In genomic region chr5:41187193-41187592, GRCm38 (mm10) we compare ENCODE assay signal across 23 mouse cellular contexts.
DNase-seq lines count a peak whose midpoint lies in the region; ATAC-seq and TF ChIP-seq lines count a peak whose summit lies in the region.
"Had no signal": no experiment of that assay in that cellular context is flagged by ENCODE, and none has a peak within 500 bp of the region (broad histone marks: within the 10 kb centered on the region; RNA-seq: fewer than 3 reads in every experiment).

No protein-coding gene starts in this region.

- no peak for DNase-seq in limb, embryonic 14.5 days (ENCODE audit: low spot score)
- DNase-seq in limb, embryonic 10.5 days (ENCODE audit: low spot score) = no peak
- peak in 1 of 3 experiments; percentile 3 for DNase-seq in liver, embryonic 14.5 days (ENCODE audit: low read depth in 3 of 3, low spot score in 3 of 3)
- DNase-seq in liver = no peak
- DNase-seq in lung, postnatal 36 days = peak; percentile 2
- no peak for DNase-seq in lung, postnatal 0 days (ENCODE audit: low spot score)
- no peak for DNase-seq in liver, postnatal 0 days
- DNase-seq: adrenal gland, adult 8-10 months; adrenal gland, postnatal 14 days; adrenal gland, postnatal 36 days; cerebellum, adult 11-12 months; cerebellum, adult 2 months; cerebellum, adult 9-10 months; cerebellum, postnatal 10 days; cerebellum, postnatal 25 days had no signal

- H3K36me3 ChIP-seq in limb, embryonic 14.5 days (ENCODE audit: control insufficient read depth, insufficient read depth, low read length) = no peaks in the 10 kb centered on the region
- H3K36me3 ChIP-seq in limb, embryonic 10.5 days = no peaks in the 10 kb centered on the region
- no peaks in the 10 kb centered on the region for H3K36me3 ChIP-seq in liver, embryonic 14.5 days (replicated peaks; ENCODE audit: control insufficient read depth, insufficient read depth, low read depth)
- no peaks in the 10 kb centered on the region for H3K36me3 ChIP-seq in lung, postnatal 0 days (ENCODE audit: insufficient read depth, low read length)
- H3K36me3 ChIP-seq in liver, postnatal 0 days (replicated peaks; ENCODE audit: insufficient read depth, low read length) = no peaks in the 10 kb centered on the region
- H3K36me3 ChIP-seq: embryonic facial prominence, embryonic 10.5 days; embryonic facial prominence, embryonic 12.5 days; forebrain, embryonic 15.5 days; G1E had no signal

- no peak overlapping the region for H3K4me3 ChIP-seq in limb, embryonic 14.5 days (replicated peaks; ENCODE audit: low read length)
- H3K4me3 ChIP-seq in limb, embryonic 10.5 days = no peak overlapping the region
- no peak overlapping the region for H3K4me3 ChIP-seq in liver, embryonic 14.5 days (ENCODE audit: insufficient read depth in 1 of 2, low read depth in 2 of 2, low read length in 2 of 2)
- H3K4me3 ChIP-seq in lung, postnatal 0 days (ENCODE audit: low read depth, low read length) = no peak overlapping the region
- no peak overlapping the region for H3K4me3 ChIP-seq in liver, postnatal 0 days (ENCODE audit: low read depth, low read length)
- H3K4me3 ChIP-seq: embryonic facial prominence, embryonic 10.5 days; embryonic facial prominence, embryonic 12.5 days; forebrain, embryonic 13.5 days; forebrain, embryonic 15.5 days had no signal

- no peak overlapping the region for H3K4me2 ChIP-seq in limb, embryonic 14.5 days (replicated peaks; ENCODE audit: low read depth, low read length, severe bottlenecking)
- no peak overlapping the region for H3K4me2 ChIP-seq in liver, embryonic 14.5 days (ENCODE audit: low read depth)
- no peak overlapping the region for H3K4me2 ChIP-seq in lung, postnatal 0 days (replicated peaks; ENCODE audit: low read depth, low read length)
- no peak overlapping the region; the same call in 1 of the 2 replicates for H3K4me2 ChIP-seq in liver, postnatal 0 days (ENCODE audit: low read depth, low read length)
- H3K4me2 ChIP-seq: embryonic facial prominence, embryonic 12.5 days; forebrain, embryonic 13.5 days; forebrain, embryonic 15.5 days had no signal

- WGBS in limb, embryonic 14.5 days = 41% methylated on average over 5 of the region's 5 CpGs
- 82% methylated on average over 5 of the region's 5 CpGs for WGBS in limb, embryonic 10.5 days
- WGBS in liver, embryonic 14.5 days (ENCODE audit: insufficient replicate concordance) = 39% methylated on average over 5 of the region's 5 CpGs
- 43% methylated on average over 5 of the region's 5 CpGs for WGBS in lung, postnatal 0 days
- WGBS in liver, postnatal 0 days (ENCODE audit: insufficient replicate concordance) = 31% methylated on average over 5 of the region's 5 CpGs

- H3K9ac ChIP-seq in limb, embryonic 14.5 days (ENCODE audit: low read depth, low read length, severe bottlenecking) = no peak overlapping the region
- H3K9ac ChIP-seq in liver, embryonic 14.5 days (replicated peaks) = no peak overlapping the region
- no peak overlapping the region for H3K9ac ChIP-seq in lung, postnatal 0 days (replicated peaks; ENCODE audit: low read depth)
- H3K9ac ChIP-seq in liver, postnatal 0 days (replicated peaks) = no peak overlapping the region
- H3K9ac ChIP-seq: embryonic facial prominence, embryonic 12.5 days; forebrain, embryonic 13.5 days; forebrain, embryonic 15.5 days had no signal

- H3K27me3 ChIP-seq in limb, embryonic 14.5 days (ENCODE audit: control insufficient read depth, insufficient read depth, low read length) = no peaks in the 10 kb centered on the region
- no peaks in the 10 kb centered on the region for H3K27me3 ChIP-seq in limb, embryonic 10.5 days (ENCODE audit: low read depth, poor library complexity, severe bottlenecking)
- no peaks in the 10 kb centered on the region for H3K27me3 ChIP-seq in liver, embryonic 14.5 days (ENCODE audit: control insufficient read depth, insufficient read depth, low read length)
- no peaks in the 10 kb centered on the region for H3K27me3 ChIP-seq in lung, postnatal 0 days (replicated peaks; ENCODE audit: insufficient read depth, low read length)
- no peaks in the 10 kb centered on the region for H3K27me3 ChIP-seq in liver, postnatal 0 days (ENCODE audit: insufficient read depth, low read length)
- H3K27me3 ChIP-seq: embryonic facial prominence, embryonic 12.5 days; forebrain, embryonic 13.5 days; forebrain, embryonic 15.5 days had no signal

- ATAC-seq in limb, embryonic 14.5 days (ENCODE audit: low FRiP score, low read depth) = peak; percentile 19; the same call in 1 of the 2 replicates
- ATAC-seq in liver, embryonic 14.5 days (ENCODE audit: insufficient read depth) = no peak
- ATAC-seq in lung, postnatal 0 days = no peak
- ATAC-seq in liver, postnatal 0 days = peak; percentile 66
- ATAC-seq in granulocyte monocyte progenitor cell, adult 5-6 weeks (replicated peaks; ENCODE audit: poor library complexity, severe bottlenecking) = no peak
- ATAC-seq: activated CD4-positive, CD25-positive, alpha-beta regulatory T cell, adult 4 months; forebrain, embryonic 13.5 days; forebrain, embryonic 15.5 days; Patski had no signal

- H3K4me1 ChIP-seq in limb, embryonic 14.5 days (ENCODE audit: control insufficient read depth, insufficient read depth, low read length) = no peaks in the 10 kb centered on the region
- H3K4me1 ChIP-seq in limb, embryonic 10.5 days = peaks cover 6% of the 10 kb centered on the region
- H3K4me1 ChIP-seq in liver, embryonic 14.5 days (replicated peaks; ENCODE audit: control insufficient read depth in 2 of 2, insufficient read depth in 2 of 2, low read length in 1 of 2) = no peaks in the 10 kb centered on the region
- H3K4me1 ChIP-seq in lung, postnatal 0 days (ENCODE audit: insufficient read depth, low read depth, low read length) = no peaks in the 10 kb centered on the region
- peaks cover 8% of the 10 kb centered on the region for H3K4me1 ChIP-seq in liver, postnatal 0 days (ENCODE audit: insufficient read depth)
- H3K4me1 ChIP-seq: embryonic facial prominence, embryonic 10.5 days; embryonic facial prominence, embryonic 12.5 days; forebrain, embryonic 13.5 days; forebrain, embryonic 15.5 days had no signal

- no peak overlapping the region for H3K27ac ChIP-seq in limb, embryonic 14.5 days (replicated peaks; ENCODE audit: low read depth, low read length)
- no peak overlapping the region for H3K27ac ChIP-seq in limb, embryonic 10.5 days
- no peak overlapping the region for H3K27ac ChIP-seq in liver, embryonic 14.5 days
- no peak overlapping the region for H3K27ac ChIP-seq in lung, postnatal 0 days (ENCODE audit: low read length)
- H3K27ac ChIP-seq in liver, postnatal 0 days (ENCODE audit: low read depth) = no peak overlapping the region
- H3K27ac ChIP-seq: embryonic facial prominence, embryonic 10.5 days; embryonic facial prominence, embryonic 12.5 days; forebrain, embryonic 13.5 days; forebrain, embryonic 15.5 days had no signal

- H3K9me3 ChIP-seq in limb, embryonic 14.5 days (ENCODE audit: control insufficient read depth, low read length) = no peaks in the 10 kb centered on the region
- no peaks in the 10 kb centered on the region for H3K9me3 ChIP-seq in limb, embryonic 10.5 days (replicated peaks)
- H3K9me3 ChIP-seq in liver, embryonic 14.5 days (ENCODE audit: control insufficient read depth, low read length) = no peaks in the 10 kb centered on the region
- H3K9me3 ChIP-seq in lung, postnatal 0 days (ENCODE audit: low read length) = no peaks in the 10 kb centered on the region
- no peaks in the 10 kb centered on the region for H3K9me3 ChIP-seq in liver, postnatal 0 days (ENCODE audit: low read length)
- H3K9me3 ChIP-seq: embryonic facial prominence, embryonic 10.5 days; embryonic facial prominence, embryonic 12.5 days; forebrain, embryonic 13.5 days; forebrain, embryonic 15.5 days; G1E had no signal

- TF ChIP-seq CTCF in liver, embryonic 14.5 days (IDR thresholded peaks at IDR 0.05; ENCODE audit: low read depth) = no peak
- no peak for TF ChIP-seq CTCF in lung, postnatal 0 days (IDR thresholded peaks at IDR 0.05)
- no peak for TF ChIP-seq CTCF in liver, postnatal 0 days (IDR thresholded peaks at IDR 0.05; ENCODE audit: low read depth)

- TF ChIP-seq EP300 in liver, embryonic 14.5 days (IDR thresholded peaks at IDR 0.05; ENCODE audit: low read depth) = 0 out of 2 replicates have a peak, but pooled peaks have one; percentile 7
- no peak for TF ChIP-seq EP300 in lung, postnatal 0 days (IDR thresholded peaks at IDR 0.05)
- no peak for TF ChIP-seq EP300 in liver, postnatal 0 days (IDR thresholded peaks at IDR 0.05; ENCODE audit: low read depth)

- no peak for TF ChIP-seq POLR2A in limb, embryonic 14.5 days (IDR thresholded peaks at IDR 0.05; ENCODE audit: borderline replicate concordance, extremely low read depth, insufficient read depth, insufficient read length)

Comparison
In these comparisons a context has a peak if more than half of its experiments do, and no peak if none do; other contexts are left out.
1. ATAC-seq: peak in limb, embryonic 14.5 days (single experiment) and liver, postnatal 0 days (single experiment); none in liver, embryonic 14.5 days (single experiment), lung, postnatal 0 days (single experiment) and granulocyte monocyte progenitor cell, adult 5-6 weeks (single experiment).